Mouse (Mus musculus): ENCODE data around the gene Atp2a1.

Gene Atp2a1

DNA sequence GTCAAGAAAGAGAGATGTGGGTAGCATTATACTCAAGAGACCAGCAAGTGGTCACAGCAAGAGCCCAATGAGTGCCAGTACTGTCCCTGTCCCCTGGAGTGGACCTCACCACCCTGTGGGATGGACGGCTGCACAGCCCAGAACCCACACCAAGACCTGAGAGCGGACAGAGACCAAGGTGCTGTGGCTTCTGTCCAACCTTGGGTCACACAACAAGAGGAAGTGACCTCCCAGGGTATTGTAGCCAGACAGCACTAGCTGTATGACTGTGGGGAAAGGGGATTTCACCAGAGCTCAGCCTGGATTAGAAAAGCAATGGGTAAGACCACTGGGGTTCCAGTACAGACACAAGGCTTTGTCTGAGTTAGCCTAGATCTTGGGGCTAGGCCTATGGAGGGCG lies 10.7 kb downstream of the Atp2a1 start:
- no peak for DNase-seq (ENCODE audit: low spot score in 2 of 2)

DNA sequence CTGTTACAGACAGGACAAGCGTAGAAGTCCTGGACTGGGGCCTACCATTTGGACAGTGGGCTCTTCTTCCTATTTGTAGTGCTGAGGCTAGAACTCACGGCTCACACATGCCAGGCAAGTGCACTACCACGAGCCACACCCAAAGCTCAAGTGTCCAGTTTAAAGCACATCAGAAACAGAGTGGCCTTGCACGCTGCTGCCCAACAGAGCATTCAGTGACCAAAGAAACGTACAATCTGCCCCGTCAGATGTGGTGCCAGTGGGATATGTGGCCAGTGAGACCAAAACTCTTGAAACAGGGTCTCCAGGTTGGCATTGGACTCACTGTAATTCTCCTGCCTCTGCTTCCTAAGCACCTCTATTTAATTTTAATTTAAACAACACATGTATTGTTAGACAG lies 12.3 kb downstream of the Atp2a1 start:
- no peak for DNase-seq (ENCODE audit: low spot score in 2 of 2)

DNA sequence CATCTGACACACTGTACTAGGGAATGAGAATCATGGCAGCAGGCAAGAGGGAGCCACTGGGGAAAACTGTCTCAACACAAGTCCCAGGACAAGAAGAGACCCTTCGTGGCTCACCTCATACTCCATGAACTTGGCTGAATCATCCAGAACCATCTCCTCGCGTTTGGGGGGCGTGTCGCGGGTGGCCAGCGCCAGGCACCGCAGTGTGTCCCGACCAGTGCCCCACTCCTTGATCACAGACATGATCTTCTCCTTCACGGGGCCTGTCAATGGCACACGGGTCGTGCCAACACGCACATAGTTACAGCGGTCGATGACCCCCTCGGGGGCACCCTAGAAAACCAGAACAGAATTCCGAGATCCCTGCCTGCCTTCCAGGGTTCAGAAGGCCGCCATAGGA lies 12.9 kb downstream of the Atp2a1 start:
- DNase-seq (ENCODE audit: low spot score in 2 of 2): no peak

DNA sequence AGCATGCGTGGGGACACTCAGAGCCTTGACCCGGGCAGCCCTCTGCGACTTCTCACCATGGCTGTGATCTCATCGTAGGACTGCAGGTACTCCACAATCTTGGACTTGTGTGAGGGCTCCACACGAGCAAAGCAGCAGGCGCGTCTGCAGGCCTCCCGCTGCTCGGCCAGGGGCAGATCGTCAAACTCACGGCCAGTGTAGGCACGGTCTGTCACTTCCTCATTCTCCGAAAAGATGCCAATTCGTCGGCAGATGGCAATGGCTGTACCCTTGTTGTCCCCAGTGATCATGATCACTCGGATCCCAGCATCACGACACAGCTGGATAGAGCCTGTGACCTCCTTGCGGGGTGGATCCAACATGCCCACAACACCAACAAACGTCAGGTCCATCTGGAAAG lies 14.4 kb downstream of the Atp2a1 start:
- DNase-seq (ENCODE audit: low spot score in 2 of 2): no peak

DNA sequence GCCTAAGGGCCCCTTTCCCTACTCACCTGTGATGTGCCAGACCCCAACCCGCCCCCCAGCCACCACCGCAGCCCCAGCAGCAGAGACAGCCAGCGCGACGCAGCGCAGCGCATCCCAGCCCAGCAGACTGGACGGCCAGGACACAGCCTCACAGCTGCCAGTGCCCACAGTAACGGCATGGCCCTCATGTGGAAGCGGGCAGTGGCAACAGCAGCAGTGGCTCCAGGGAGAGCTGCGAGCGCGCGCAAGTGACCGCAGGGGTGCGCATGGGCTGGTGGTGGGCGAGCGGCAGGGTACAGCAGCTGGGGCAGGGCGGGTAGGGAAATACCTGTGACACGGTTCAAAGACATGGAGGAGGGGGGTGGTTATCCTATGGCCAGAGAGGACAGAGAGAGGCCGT lies 16.7 kb downstream of the Atp2a1 start:
- DNase-seq (ENCODE audit: low spot score in 2 of 2): no peak

DNA sequence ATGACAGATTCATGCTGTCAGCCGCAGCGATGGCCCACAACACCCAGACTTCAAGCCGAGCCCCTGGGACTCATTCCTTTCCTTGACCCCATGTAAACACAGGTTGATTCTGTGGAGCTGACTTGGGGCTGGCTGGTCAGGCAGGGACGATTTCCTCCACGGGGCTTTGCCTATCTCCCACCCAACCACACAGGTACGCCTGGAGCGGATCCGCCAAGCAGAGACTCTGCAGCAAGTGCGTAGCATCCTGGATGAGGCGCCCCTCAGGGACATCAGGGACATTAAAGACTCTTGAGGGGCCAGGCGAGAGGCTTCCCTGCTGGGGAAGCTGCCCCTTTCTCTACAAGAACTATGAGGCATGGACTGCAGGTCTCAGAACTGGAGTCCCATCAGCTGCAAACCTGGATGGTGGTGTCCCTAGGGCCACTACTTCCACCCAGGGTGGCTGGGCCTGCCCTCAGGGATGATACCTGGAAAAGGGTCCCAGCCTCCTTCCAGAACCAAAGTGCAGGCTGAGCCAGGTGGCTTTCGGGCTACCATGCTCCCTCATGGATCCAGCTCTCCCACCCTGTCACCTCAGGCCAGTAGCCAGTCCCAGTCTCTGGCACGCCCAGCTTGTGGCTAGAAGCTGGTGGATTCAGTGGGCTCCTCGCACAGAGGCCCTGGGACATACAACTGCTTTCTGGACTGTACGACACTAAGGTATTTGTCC lies 17.6 kb downstream of the Atp2a1 start:
- no peak for DNase-seq (ENCODE audit: low spot score in 2 of 2)

DNA sequence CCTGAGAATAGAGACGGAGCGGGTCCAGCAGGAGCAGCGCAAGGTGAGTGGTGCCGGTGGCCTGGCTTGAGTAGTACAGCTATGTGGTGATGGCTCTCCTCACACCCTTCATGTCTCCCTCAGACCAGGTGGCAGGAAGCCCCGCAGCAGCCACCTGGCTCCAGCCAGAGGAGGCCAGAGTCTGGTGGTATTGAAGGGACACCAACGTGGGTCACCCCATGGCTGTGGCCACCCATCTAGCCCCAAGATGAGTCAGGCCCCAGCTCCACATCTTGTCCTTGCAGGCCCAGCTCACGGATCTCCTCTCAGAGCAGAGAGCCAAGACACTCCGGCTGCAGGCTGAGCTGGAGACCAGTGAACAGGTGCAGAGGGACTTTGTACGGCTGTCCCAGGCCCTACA lies 18.4 kb downstream of the Atp2a1 start:
- no peak for DNase-seq (ENCODE audit: low spot score in 2 of 2)

DNA sequence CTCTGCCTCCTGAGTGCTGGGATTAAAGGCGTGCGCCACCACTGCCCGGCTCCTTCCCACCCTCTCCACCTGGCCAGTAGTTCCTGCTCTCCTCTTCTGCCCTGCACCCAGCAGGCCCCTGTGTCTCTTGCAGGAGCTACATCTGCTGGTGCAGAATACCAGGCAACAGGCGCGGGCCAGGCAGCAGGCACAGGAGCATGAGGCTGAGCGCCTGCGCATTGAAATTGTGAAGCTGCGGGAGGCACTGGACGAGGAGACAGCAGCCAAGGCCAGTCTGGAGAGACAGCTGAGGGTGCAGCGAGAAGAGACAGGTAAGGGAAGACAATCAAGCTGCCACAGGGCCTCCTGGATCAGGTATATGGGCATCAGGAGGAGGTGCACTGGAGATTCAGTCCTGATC lies 18.9 kb downstream of the Atp2a1 start:
- no peak for DNase-seq (ENCODE audit: low spot score in 2 of 2)

DNA sequence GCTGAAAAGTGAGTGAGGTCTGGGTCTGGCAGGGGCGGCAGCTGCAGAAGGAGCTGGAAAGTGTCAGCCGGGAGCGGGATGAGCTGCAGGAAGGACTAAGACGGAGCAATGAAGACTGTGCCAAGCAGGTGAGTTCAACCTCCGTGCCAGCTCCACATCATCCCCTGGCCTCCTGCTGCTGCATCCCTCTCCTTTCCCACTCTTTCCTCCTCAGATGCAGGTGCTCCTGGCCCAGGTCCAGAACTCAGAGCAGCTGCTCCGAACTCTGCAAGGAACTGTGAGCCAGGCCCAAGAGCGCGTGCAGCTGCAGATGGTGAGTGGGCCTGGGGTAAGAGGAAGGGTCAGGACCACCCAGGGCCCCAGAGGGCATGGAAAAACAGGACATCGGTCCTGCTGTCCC lies 22.8 kb downstream of the Atp2a1 start:
- no peak for DNase-seq (ENCODE audit: low spot score in 2 of 2)

DNA sequence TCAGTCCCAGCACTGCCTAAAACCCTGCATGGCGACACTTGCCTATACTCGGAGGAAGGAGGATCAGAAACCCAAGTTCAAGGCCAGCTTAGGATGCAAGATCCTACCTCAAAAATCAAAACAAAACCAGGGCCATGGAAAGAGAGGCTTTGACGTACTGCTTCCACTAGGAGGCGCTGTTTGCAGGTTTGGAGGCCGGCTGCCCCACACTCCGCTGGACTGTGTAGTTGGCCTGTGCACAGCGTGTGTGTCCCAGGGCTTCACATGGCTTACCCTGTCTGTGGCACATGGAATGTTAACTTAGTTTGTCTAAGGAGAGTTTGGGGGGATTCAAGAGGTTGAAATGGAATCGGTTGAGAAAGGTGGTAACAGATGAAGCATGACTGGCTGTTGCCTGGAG lies 26.1 kb downstream of the Atp2a1 start:
- peak in 1 of 2 experiments; percentile 75 for DNase-seq (ENCODE audit: low spot score in 2 of 2)

DNA sequence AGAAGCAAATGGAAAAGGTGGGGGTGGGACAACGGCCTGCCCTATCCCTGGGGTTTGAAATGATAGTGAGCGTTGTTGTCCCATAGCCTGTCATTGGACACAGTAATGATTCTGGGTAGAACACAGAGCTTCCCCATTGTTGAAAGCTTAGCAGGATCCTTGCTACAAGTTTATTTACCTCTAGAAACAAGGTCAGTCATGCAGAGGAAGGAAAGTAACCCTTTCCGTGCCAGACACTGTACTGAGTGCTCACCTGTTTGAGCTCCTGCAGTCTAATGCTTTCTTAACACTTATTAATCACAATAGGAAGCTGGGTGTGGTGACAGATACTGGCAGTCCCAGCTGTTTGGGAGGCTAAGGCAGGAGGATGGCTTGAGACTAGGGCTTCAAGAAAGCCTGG lies 27.1 kb downstream of the Atp2a1 start:
- no peak for DNase-seq (ENCODE audit: low spot score in 2 of 2)

DNA sequence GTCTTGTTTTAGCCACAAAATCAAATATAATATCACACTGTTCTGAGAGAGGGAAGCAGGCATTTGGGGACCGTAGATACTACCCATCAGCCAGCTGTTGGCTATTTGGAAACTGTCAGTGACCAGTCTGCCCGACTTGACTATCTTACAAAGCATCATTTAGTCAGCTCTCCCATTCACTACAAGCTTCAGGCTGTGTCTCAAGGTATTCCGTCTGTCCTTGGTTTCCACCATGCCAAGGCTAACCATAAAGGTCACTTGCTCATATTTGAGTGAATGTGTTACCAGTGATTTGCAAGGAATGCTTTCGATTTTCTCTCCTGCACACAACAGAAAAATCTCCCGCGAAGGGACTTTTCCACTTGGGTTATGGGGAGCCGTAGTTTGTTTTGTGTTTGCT lies 28.2 kb downstream of the Atp2a1 start:
- no peak for DNase-seq (ENCODE audit: low spot score in 2 of 2)

DNA sequence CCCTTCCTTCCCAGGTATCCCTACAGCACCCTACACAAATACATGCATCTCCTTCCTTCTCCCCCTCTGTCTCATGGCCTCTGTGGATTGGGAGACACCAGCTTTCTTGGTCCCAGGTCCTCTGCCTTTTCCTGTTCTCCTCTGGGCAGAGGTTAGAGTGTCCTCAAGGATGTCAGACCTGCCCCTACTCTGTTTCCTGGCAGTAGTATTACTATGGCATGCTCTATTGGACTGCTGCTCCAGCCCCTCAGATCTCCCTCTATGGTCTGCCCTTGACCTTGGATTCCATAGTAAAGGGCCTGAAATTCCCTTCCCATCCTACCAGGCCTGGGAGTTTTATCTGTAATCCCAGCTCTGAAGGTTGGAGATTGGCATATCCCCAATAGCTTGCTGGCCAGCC lies 32.7 kb downstream of the Atp2a1 start:
- DNase-seq (ENCODE audit: low spot score in 2 of 2): no peak

DNA sequence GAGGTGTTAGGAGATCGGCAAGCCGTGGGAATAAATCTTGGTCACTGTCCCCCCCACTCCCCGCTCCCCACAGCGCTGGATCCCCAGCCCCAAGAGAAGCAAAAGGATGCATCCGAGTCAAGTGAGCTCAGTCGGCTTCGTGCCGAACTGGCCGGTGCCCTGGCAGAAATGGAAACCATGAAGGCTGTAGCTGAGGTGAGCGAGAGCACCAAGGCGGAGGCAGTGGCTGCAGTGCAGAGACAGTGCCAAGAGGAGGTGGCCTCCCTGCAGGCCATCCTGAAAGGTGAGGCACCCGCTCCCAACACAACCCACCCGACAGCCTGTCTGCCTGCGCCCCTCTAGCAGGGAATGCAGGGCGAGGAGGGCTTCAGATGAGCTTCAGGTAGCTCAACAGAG lies 33.4 kb downstream of the Atp2a1 start:
- DNase-seq (ENCODE audit: low spot score in 2 of 2): no peak

DNA sequence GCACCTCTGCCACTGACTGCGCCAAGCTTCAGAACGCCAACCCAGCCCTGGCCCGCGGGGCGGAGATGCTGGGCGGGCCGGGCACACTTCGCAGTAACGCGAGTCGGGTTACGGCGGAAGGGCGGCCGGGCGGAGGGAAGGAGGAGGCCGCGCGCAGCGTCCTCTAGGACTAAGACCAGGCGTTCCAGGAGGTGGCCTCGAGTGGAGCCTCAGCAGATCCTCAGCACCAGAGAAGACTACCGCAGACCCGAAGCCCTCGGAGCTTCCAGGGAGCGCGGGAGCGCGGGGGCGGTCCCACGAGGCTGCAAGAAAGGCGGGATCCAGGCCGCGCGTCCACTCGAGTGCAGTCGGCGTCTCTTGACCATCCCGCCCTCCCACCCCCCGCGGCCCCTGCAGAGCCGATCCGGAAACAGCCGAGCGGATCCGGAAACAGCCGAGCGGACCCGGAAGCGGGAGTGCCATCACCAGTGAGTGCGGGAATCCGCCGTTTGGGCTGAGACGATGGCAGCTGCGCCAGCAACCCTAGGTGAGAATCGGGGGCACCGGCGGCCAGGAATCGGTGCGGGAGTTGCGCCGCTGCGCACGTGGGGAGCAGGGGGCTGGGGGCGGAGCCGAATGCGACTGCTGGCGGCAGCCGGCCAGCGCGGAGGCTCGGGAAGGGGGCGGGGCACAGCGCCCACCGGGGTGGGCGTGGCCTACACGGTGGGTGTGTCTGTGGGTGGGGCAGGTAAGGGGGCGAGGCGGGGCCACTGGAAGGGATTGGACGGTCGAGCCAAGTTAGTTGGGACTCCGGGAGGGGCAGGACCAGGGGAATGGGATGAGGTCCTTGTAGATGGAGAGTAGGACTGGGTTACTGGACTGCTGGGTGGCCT lies 34.0 kb downstream of the Atp2a1 start, which contains the start of gene Rabep2:
TSS of gene Rabep2 (plus strand) at position 129 of the 872 bp plus-strand sequence.
- peak; percentile 82 to 94 for DNase-seq (ENCODE audit: low spot score in 2 of 2)

DNA sequence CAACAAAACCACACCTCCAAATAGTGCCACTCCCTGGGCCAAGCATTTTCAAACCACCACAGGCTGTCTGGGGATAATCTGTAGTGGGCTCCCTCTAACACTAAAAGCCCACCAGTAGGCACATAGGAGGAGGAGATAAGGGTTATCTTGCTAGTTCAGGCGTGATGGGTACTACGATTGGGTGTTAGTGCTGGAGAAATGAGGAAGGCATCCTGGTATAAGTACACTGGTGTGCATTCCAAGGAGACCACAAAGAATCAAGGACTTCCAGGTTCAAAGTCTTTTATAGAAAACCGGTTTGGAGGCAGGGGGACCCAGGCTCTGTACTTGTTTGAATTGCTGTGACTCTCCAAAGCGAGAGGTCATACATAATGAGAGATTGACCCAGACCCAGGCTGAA lies 34.8 kb downstream of the Atp2a1 start:
- no peak for DNase-seq (ENCODE audit: low spot score in 2 of 2)

DNA sequence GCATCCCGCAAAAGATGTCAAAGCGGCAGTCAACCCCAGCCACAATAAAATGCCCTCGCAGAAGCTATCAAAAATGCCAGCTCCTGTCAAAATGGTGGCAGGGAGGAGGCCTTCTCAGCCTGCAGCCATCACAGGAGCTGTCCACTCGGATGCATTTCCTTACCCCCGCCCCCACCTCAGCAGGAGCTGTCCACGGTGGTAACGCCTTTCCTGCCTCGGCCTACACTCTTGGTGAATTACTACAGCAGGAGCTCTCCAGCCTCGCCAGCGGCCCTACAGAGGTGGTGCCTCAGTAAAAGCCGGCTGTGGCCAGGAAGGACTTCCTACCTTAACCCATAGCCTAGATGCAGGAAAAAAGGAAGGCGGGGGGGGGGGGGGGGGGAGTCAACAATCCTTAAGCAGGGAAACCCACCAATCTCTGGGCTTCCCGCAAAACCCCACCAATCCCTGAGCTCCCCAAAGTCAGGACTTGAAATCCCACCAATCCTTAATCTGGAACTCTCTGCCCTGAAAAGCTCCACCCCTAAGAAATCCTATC lies 35.5 kb downstream of the Atp2a1 start:
- DNase-seq (ENCODE audit: low spot score in 2 of 2): no peak

DNA sequence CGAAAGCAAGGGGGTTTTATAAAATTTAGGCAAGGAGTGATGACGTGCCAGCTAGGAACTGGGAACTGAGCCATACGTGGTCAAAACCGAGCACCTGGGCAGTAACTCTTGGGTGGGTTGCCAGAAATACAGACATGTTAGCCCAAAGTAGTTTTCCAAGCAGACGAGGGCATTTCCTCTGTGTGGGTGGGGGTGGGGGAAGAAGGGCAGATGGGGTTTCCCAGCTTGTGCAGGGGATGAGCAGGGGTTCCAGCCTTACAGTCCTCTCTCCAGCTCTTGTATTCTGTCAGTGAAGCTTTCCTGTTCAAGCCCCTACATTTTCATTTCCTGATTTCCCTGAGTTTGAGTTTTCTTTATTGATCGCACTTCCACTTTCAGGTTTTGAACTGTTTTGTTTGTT lies 38.7 kb downstream of the Atp2a1 start:
- no peak for DNase-seq (ENCODE audit: low spot score in 2 of 2)

DNA sequence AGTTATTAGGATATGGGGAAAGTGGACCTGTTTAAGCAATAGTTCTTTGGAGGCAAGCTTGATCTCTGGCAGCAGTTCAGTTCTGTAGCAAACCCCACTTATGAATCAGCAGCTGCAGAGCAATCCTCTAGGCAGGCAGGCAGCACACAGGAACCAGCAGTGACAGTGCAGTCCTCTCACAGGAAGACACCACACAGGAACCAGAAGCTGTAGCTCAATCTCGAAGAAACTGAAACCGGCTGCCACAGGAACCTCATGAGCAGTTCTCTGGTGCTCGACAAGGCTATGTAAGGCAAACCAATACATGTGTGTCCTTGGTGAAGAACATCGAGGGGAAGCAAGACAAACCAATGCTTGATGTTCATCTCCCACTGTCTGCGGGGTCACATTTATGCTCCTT lies 41.2 kb downstream of the Atp2a1 start:
- no peak for DNase-seq (ENCODE audit: low spot score in 2 of 2)

DNA sequence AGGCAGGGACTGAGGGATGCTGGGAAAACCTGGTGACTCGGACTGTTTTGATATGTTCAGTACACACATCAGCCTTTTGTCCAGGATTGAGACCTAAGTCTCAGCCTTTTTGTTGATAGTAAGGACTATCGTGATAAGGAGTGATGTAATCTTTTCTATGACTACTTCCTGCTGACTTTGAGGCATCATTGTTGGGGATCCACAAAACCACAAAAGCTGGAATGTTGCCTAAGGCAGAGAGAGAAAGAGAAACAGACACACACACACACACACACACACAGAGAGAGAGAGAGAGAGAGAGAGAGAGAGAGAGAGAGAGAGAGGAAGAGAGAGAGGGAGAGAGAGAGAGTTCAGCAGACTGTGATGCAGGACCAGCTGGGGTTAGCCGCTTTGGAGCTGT lies 44.4 kb downstream of the Atp2a1 start:
- no peak for DNase-seq (ENCODE audit: low spot score in 2 of 2)

DNA sequence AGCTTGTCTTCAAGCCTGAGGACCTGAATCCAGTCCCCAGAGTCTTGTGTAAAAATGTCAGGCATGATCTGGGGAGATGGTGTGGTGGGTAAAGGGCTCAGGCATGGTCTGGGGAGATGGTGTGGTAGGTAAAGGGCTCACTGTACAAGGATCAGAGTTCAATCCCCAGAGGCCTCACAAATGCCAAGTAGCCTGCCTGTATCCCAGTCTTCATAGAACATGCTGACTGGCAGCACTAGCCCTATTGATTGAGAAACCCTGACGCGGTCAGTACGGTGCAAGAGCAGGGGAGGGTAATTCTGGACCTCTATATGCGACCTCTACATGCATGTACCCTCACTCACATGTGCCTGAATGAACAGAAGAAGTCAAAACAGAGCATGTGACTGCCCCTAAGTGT lies 45.3 kb downstream of the Atp2a1 start:
- DNase-seq (ENCODE audit: low spot score in 2 of 2): no peak

DNA sequence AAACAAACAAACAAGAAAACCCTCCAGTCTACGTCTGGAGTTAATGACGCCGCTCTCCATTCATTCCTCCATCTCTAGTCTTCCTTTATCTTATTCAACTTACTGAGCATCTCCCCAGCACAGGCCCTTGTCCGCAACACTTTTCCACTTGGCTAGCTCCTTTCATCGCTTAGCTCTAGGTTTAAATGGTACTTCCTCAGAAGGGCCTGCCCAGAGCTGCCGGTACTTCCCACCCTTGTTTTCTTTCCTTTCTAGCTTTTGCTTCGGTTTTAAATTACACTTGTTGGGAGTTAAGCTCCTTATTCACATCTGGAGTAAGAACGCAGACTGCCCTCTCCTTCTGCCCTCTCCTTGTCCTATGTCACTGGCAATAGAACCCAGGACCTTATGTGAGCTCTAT lies 45.9 kb downstream of the Atp2a1 start:
- no peak for DNase-seq (ENCODE audit: low spot score in 2 of 2)

DNA sequence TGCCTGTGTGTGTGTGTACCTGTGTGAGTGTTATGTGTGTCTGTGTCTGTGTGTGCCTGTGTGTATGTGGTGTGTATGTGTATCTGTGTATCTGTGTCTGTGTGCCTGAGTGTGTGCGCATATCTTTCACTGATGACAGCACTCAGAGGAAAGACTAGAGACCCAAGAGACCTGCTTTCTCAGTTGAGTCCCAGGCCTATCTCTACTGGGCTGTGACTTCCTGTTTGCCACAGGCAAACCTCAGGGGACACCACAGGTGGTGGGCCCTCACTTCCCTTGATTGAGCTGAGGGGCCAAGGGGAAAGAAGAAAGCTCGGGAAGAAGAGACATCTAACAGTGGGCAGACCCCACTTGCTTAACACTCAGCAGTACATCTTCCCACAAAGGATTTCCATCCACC lies 46.3 kb downstream of the Atp2a1 start:
- peak; percentile 27 to 31 for DNase-seq (ENCODE audit: low spot score in 2 of 2)
